Mouse (Mus musculus): Measurements from ENCODE around the gene Gm11757. TPM values are rescaled to one million over a fixed set of nuclear protein-coding genes. Genes with fewer than 3 reads are reported as not detected.
"Not testable (repeated sequence)": the region's sequence is repeated elsewhere in the genome, so short reads cannot be mapped to it uniquely, and the experiment has no call there.

Gm11757 gene
- total RNA-seq (2014; rRNA removed): not detected in 2 replicates
- polyA plus RNA-seq (2015; fragmentation: Nextera tagmentation; extraction: Ambion mirVana): not detected in 2 replicates

DNA sequence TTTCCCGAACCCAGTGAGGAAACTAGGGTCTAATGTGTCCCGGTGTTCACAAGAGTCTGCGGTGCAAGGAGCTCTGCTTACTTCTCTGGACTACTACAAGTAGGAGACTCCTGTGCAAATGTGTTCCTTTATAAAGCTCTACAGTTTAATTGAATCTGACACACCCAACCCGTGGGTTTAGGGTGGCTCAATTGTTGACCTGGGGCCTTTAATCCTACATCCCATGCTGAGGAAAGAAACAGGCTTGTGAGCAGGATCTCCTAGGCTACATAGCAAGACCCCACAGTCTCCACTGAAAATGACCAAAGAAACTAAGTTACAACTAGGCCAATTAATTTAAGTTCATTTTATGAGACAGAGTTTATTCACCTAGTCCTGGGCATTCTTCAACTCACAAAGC lies at the start of gene Gm11757:
TSS of gene Gm11757 (minus strand) at position 101 of the 400 bp plus-strand sequence.
- not testable (repeated sequence) for H3K4me2 ChIP-seq (ENCODE audit: low read depth, low read length); H3K9ac ChIP-seq (replicated peaks; ENCODE audit: low read length); H3K4me3 ChIP-seq (ENCODE audit: low read length); H3K9me3 ChIP-seq (ENCODE audit: low read length); H3K27me3 ChIP-seq (ENCODE audit: insufficient read depth, low read length); H3K4me1 ChIP-seq (ENCODE audit: insufficient read depth, low read length); H3K27ac ChIP-seq; ATAC-seq; DNase-seq (ENCODE audit: low spot score); H3K36me3 ChIP-seq (ENCODE audit: insufficient read depth, low read length)
- WGBS: no CpG with 5 or more reads among the region's 4 CpGs

- H3K36me3 ChIP-seq (ENCODE audit: insufficient read depth, low read length); H3K4me1 ChIP-seq (ENCODE audit: insufficient read depth, low read length); ATAC-seq; H3K9me3 ChIP-seq (ENCODE audit: low read length); H3K9ac ChIP-seq (replicated peaks; ENCODE audit: low read length); H3K4me2 ChIP-seq (ENCODE audit: low read depth, low read length); H3K4me3 ChIP-seq (ENCODE audit: low read length); H3K27ac ChIP-seq; DNase-seq (ENCODE audit: low spot score); H3K27me3 ChIP-seq (ENCODE audit: insufficient read depth, low read length): not testable (repeated sequence)
- WGBS: 88% methylated on average over 6 of the region's 6 CpGs
Measured at GRCm38 (mm10) chr4:73920660-73921059, 29.7 kb upstream of the Gm11757 start, which contains the start of gene Gm11756. Gm11756 (minus strand) TSS chr4:73920760.

DNA sequence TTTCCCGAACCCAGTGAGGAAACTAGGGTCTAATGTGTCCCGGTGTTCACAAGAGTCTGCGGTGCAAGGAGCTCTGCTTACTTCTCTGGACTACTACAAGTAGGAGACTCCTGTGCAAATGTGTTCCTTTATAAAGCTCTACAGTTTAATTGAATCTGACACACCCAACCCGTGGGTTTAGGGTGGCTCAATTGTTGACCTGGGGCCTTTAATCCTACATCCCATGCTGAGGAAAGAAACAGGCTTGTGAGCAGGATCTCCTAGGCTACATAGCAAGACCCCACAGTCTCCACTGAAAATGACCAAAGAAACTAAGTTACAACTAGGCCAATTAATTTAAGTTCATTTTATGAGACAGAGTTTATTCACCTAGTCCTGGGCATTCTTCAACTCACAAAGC lies 14.9 kb upstream of the Gm11757 start, which contains the start of gene Gm13871:
TSS of gene Gm13871 (minus strand) at position 101 of the 400 bp plus-strand sequence.
- not testable (repeated sequence) for H3K9ac ChIP-seq (replicated peaks; ENCODE audit: low read length); H3K4me2 ChIP-seq (ENCODE audit: low read depth, low read length); ATAC-seq; H3K27me3 ChIP-seq (ENCODE audit: insufficient read depth, low read length); H3K27ac ChIP-seq; DNase-seq (ENCODE audit: low spot score); H3K4me3 ChIP-seq (ENCODE audit: low read length); H3K9me3 ChIP-seq (ENCODE audit: low read length); H3K4me1 ChIP-seq (ENCODE audit: insufficient read depth, low read length); H3K36me3 ChIP-seq (ENCODE audit: insufficient read depth, low read length)
- no CpG with 5 or more reads among the region's 4 CpGs for WGBS

DNA sequence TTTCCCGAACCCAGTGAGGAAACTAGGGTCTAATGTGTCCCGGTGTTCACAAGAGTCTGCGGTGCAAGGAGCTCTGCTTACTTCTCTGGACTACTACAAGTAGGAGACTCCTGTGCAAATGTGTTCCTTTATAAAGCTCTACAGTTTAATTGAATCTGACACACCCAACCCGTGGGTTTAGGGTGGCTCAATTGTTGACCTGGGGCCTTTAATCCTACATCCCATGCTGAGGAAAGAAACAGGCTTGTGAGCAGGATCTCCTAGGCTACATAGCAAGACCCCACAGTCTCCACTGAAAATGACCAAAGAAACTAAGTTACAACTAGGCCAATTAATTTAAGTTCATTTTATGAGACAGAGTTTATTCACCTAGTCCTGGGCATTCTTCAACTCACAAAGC lies 14.7 kb downstream of the Gm11757 start, which contains the start of gene Gm11758:
TSS of gene Gm11758 (minus strand) at position 101 of the 400 bp plus-strand sequence.
- not testable (repeated sequence) for H3K9ac ChIP-seq (replicated peaks; ENCODE audit: low read length); H3K9me3 ChIP-seq (ENCODE audit: low read length); H3K4me3 ChIP-seq (ENCODE audit: low read length); DNase-seq (ENCODE audit: low spot score); H3K27ac ChIP-seq; H3K36me3 ChIP-seq (ENCODE audit: insufficient read depth, low read length); H3K27me3 ChIP-seq (ENCODE audit: insufficient read depth, low read length); H3K4me1 ChIP-seq (ENCODE audit: insufficient read depth, low read length); ATAC-seq; H3K4me2 ChIP-seq (ENCODE audit: low read depth, low read length)
- no CpG with 5 or more reads among the region's 4 CpGs for WGBS

Other genes with a start within 250 kb of the Gm11757 start
- gene Gm11239, start 222.8 kb downstream of the Gm11757 start, total RNA-seq (2014; rRNA removed): not detected in 2 replicates
- not detected in 2 replicates for gene Gm11239, start 222.8 kb downstream of the Gm11757 start, polyA plus RNA-seq (2015; fragmentation: Nextera tagmentation; extraction: Ambion mirVana)
- not detected in 2 replicates for gene Gm428, start 207.6 kb downstream of the Gm11757 start, total RNA-seq (2014; rRNA removed)
- not detected in 2 replicates for gene Gm428, start 207.6 kb downstream of the Gm11757 start, polyA plus RNA-seq (2015; fragmentation: Nextera tagmentation; extraction: Ambion mirVana)
- 0.47 and 1.3 TPM in 2 replicates for gene Rasef, start 100.1 kb downstream of the Gm11757 start, total RNA-seq (2014; rRNA removed)
- 0.19 and 0.40 TPM in 2 replicates for gene Rasef, start 100.1 kb downstream of the Gm11757 start, polyA plus RNA-seq (2015; fragmentation: Nextera tagmentation; extraction: Ambion mirVana)
- gene Gm11758, start 14.8 kb downstream of the Gm11757 start, total RNA-seq (2014; rRNA removed): not detected in 2 replicates
- not detected in 2 replicates for gene Gm11758, start 14.8 kb downstream of the Gm11757 start, polyA plus RNA-seq (2015; fragmentation: Nextera tagmentation; extraction: Ambion mirVana)
- gene Gm13871, start 14.8 kb upstream of the Gm11757 start, total RNA-seq (2014; rRNA removed): not detected in 2 replicates
- gene Gm13871, start 14.8 kb upstream of the Gm11757 start, polyA plus RNA-seq (2015; fragmentation: Nextera tagmentation; extraction: Ambion mirVana): not detected in 2 replicates
- not detected in 2 replicates for gene Gm11756, start 29.6 kb upstream of the Gm11757 start, total RNA-seq (2014; rRNA removed)
- not detected in 2 replicates for gene Gm11756, start 29.6 kb upstream of the Gm11757 start, polyA plus RNA-seq (2015; fragmentation: Nextera tagmentation; extraction: Ambion mirVana)
- gene 2310002L09Rik, start 59.7 kb upstream of the Gm11757 start, total RNA-seq (2014; rRNA removed): not detected in 2 replicates
- gene 2310002L09Rik, start 59.7 kb upstream of the Gm11757 start, polyA plus RNA-seq (2015; fragmentation: Nextera tagmentation; extraction: Ambion mirVana): not detected in 2 replicates
- 14.4 and 17.9 TPM in 2 replicates for gene Frmd3, start 122.3 kb upstream of the Gm11757 start, total RNA-seq (2014; rRNA removed)
- gene Frmd3, start 122.3 kb upstream of the Gm11757 start, polyA plus RNA-seq (2015; fragmentation: Nextera tagmentation; extraction: Ambion mirVana): 19.7 and 20.0 TPM in 2 replicates

Data from hindbrain, postnatal 0 days (tissue).